Mouse (Mus musculus): Measurements from ENCODE around the gene Myo10. TPM values are rescaled to one million over a fixed set of nuclear protein-coding genes. Genes with fewer than 3 reads are reported as not detected.

The Myo10 gene
- total RNA-seq, 2 experiments from 2014 or later = 41.7 to 47.6 TPM

- DNase-seq (ENCODE audit: low spot score in 2 of 2) = no peak
- intact Hi-C loops (cut with DNase I) = no loop called here
These were observed 156.6 kb downstream of the Myo10 start for GRCm38 (mm10) chr15:25778937-25779336.

DNA sequence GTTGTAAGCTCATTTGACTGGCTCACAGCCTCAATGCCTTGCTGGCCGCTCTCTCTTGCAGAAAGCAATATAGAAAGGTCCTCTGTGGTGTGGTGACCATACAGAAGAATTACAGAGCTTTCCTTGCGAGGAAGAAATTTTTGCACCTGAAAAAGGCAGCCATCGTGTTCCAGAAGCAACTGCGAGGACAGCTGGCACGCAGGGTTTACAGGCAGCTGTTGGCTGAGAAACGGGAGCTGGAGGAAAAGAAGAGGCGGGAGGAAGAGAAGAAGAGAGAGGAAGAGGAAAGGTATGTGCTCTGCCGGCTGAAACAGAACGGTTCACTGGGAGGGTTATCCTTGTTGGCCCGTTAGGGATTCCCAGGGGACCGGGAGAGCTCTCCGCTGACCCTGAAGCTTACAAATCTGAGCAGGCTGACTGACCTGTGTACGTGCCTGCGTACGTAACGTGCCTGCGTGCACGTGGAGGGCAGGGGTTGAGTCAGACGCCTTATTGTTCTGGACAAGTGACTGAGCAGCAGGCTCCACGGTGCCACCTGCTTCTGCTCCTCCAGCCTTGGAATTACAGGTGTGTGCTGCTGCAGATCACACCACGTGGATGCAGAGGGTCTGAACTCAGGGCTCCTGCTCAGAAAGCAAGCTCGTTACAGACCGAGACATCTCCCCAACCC, 157.3 kb downstream of the Myo10 start:
- DNase-seq (ENCODE audit: low spot score in 2 of 2) = no peak
- intact Hi-C loops (cut with DNase I) = no loop called here

DNA sequence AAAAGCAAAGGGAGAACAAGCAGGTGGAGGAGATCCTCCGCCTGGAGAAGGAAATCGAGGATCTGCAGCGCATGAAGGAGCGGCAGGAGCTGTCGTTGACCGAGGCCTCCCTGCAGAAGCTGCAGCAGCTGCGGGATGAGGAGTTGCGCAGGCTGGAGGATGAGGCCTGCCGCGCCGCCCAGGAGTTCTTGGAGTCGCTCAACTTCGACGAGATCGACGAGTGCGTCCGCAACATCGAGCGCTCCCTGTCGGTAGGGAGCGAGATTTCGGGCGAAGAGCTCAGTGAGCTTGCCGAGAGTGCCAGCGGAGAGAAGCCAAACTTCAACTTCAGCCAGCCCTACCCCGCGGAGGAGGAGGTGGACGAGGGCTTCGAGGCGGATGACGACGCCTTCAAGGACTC, 158.7 kb downstream of the Myo10 start:
- intact Hi-C loops (cut with DNase I) = no loop called here
- DNase-seq (ENCODE audit: low spot score in 2 of 2) = no peak

DNA sequence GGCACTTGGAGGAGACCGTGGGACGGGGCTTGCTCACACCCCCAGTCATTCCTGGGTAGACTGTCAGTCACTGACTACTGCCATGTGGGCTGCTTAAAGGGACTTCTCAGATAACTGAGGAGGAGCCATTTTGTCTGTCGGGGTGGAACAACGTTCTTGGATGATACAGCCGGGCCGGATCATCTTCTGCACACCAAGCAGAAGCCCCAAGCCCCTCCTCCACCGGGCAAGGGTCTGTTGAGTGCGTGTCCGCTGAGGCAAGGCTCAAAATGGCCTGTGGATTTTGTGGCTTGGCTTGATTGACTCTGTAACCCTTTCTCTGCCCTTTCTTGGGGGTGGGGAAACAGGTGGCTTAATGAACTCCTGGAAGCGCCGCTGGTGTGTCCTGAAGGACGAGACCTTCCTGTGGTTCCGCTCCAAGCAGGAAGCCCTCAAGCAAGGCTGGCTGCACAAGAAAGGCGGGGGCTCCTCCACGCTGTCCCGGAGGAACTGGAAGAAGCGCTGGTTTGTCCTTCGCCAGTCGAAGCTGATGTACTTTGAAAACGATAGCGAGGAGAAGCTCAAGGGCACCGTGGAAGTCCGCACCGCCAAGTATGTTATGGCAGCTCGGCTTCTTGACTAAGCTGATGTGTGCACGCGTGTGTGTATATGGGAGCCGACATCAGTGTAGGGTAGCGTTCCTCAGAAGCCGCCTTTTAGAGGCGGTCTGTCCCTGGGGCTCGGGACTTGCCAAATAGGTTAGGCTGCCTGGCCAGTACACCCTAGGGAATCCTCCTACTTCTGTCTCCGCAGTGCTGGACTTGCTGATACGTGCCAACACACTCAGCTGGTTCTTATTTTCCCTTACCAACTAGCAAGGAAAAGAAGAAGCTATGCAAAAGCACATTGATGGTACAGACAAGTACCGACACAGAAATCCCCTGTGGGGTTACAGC, 163.4 kb downstream of the Myo10 start:
- intact Hi-C loops (cut with DNase I) = no loop called here
- no peak for DNase-seq (ENCODE audit: low spot score in 2 of 2)

GRCm38 (mm10) chr15:25787406-25787805, 165.1 kb downstream of the Myo10 start:
- intact Hi-C loops (cut with DNase I) = no loop called here
- no peak for DNase-seq (ENCODE audit: low spot score in 2 of 2)

DNA sequence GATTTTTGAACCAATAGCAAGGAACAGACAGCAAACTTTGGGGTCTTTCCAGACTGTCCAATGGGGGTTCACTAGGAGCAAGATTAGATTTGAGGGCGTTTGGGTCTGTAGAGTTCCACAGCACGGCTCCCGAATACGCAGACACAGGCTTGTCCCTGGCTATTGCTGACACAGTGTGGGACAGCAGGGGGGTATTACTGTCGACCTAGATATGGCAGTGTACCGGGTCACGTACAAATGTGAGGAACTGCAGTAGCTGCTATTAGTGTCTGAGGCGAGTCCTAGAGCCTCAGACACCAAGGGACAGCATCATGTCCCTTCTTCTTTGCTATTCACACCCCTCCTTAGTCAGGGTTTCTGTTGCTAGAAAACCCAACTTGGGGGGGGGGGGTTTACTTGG, 165.6 kb downstream of the Myo10 start:
- no peak for DNase-seq (ENCODE audit: low spot score in 2 of 2)

DNA sequence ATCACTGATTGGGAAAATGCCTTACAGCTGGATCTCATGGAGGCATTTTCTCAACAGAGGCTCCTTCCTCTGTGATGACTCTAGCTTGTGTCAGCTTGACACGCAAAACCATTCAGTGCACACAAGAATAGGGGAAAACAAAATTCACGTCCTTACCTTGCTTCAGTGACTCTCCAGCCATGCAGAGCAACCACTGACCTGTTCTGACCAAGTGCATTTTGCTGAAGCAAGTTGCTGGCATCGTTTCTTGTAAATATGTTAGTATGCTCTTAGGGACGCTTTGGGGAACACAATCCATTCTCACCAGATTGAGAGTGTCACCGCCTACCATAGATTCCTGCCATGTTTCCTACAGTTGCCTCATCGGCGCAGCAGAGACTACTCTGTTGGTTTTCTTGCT, 166.2 kb downstream of the Myo10 start:
- intact Hi-C loops (cut with DNase I) = no loop called here

More for the DNA sequence above, 165.6 kb downstream of the Myo10 start:
- intact Hi-C loops (cut with DNase I) = no loop called here

GRCm38 (mm10) chr15:25789241-25789640, 166.9 kb downstream of the Myo10 start:
- intact Hi-C loops (cut with DNase I) = no loop called here
- DNase-seq (ENCODE audit: low spot score in 2 of 2) = no peak

More for the DNA sequence above, 166.2 kb downstream of the Myo10 start:
- DNase-seq (ENCODE audit: low spot score in 2 of 2) = no peak

GRCm38 (mm10) chr15:25791660-25792353, 169.5 kb downstream of the Myo10 start:
- DNase-seq (ENCODE audit: low spot score in 2 of 2) = no peak
- intact Hi-C loops (cut with DNase I) = loop anchor here (2.0 kb wide), 2 partner anchors 17 to 59 kb away; no protein-coding TSS in a partner anchor

DNA sequence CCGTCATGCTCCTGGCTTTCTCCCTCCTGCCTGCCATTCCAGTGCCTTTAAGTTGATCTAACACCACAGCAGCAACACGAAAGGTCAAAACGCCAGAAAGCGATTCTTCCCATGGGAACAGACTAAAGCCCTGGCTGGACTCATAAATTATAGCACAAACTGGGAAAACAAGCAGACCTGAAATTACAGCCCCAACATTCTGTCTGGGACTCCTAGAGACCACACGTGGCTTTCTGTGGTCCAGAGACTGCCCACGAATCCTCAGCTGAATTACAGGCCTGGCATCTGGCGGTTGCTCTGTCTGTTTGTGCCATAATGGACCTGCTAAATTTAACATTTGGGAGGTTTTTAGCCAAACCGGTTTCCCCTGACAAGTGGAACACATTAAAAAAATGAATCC, 171.8 kb downstream of the Myo10 start:
- intact Hi-C loops (cut with DNase I) = no loop called here

DNA sequence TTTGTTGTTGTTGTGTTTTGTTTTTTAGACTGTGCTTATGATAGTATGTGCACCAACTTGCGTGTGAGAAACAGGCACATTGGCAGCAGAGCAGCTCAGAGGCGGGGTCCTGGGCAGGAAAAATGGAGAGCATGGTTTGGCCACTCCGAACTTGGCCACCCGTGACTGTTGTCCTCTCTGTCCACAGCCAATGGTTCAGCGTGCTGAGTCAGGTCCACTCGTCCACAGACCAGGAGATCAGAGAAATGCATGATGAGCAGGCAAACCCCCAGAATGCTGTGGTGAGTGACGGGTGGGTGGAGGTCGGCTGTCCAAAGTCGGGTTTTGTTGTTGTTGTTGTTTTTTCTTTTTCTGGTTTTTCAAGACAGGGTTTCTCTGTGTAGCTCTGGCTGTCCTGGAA, 173.2 kb downstream of the Myo10 start:
- intact Hi-C loops (cut with DNase I) = no loop called here
- DNase-seq (ENCODE audit: low spot score in 2 of 2) = no peak

More for the DNA sequence above, 171.8 kb downstream of the Myo10 start:
- no peak for DNase-seq (ENCODE audit: low spot score in 2 of 2)

DNA sequence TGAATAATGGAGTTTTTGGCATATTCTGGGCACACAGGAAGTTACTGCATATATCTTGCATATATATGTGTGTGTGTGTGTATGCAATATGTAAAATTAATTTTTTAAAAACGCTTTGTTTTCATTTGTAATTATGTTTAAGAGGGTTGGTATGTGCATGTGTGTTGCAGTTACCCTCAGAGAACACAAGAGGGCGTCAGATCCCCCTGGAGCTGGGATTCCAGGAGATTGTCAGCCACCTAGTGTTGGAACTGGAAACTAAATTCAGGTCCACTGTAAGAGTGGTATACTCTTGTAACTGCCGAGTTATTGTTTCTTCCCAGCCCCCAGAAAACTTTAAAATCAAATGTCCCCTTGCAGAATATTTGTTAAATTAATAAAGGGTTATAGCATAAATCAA, 174.0 kb downstream of the Myo10 start:
- no peak for DNase-seq (ENCODE audit: low spot score in 2 of 2)
- intact Hi-C loops (cut with DNase I) = no loop called here

DNA sequence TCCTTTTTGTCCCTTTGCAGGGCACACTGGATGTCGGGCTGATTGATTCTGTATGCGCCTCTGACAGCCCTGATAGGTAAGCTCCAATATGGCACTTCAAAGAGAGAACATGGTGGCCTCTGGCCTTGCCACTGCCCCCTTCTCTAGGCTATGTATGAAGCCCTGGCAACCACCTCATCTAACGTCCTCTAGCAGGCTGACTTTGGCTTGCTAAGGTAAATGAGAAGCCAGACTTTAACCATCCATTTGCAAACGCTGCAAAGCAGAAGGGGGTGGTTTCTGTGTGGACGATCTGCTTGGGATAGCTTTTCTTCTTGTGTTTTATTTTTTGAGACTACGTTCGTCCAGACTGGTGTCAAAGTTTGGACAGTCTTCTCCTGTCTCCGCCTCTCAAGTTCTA, 174.9 kb downstream of the Myo10 start:
- intact Hi-C loops (cut with DNase I) = no loop called here
- DNase-seq (ENCODE audit: low spot score in 2 of 2) = no peak

- intact Hi-C loops (cut with DNase I) = no loop called here
- no peak for DNase-seq (ENCODE audit: low spot score in 2 of 2)
These were observed 175.6 kb downstream of the Myo10 start for GRCm38 (mm10) chr15:25797888-25798287.

GRCm38 (mm10) chr15:25801726-25802125, 179.4 kb downstream of the Myo10 start:
- intact Hi-C loops (cut with DNase I) = no loop called here
- no peak for DNase-seq (ENCODE audit: low spot score in 2 of 2)

- no peak for DNase-seq (ENCODE audit: low spot score in 2 of 2)
- intact Hi-C loops (cut with DNase I) = no loop called here
These were observed 179.9 kb downstream of the Myo10 start for GRCm38 (mm10) chr15:25802194-25802593.

GRCm38 (mm10) chr15:25803111-25803510, 180.8 kb downstream of the Myo10 start:
- no peak for DNase-seq (ENCODE audit: low spot score in 2 of 2)
- intact Hi-C loops (cut with DNase I) = no loop called here

GRCm38 (mm10) chr15:25805336-25806110, 183.2 kb downstream of the Myo10 start:
- peak; percentile 70 to 77 for DNase-seq (ENCODE audit: low spot score in 2 of 2)
- intact Hi-C loops (cut with DNase I) = loop anchor here (5.0 kb wide), 1 partner anchor 152 kb away; no protein-coding TSS in a partner anchor

DNA sequence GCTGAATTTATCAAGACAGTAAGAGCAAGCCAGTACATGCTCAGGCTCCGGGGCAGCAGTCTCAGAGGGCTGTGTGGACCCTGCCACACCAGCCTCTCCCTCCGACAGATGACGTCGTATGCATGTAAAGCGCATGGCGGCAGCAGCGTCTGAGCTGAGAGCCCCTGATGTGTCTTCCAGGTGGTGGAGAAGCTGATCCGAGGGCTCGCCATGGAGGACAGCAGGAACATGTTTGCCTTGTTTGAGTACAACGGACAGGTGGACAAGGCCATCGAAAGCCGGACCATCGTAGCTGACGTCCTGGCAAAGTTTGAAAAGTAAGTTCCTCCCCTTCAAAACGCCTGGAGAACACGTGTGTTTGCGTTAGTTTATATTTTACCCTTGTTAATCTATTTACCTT, 184.0 kb downstream of the Myo10 start:
- intact Hi-C loops (cut with DNase I) = loop anchor here (5.0 kb wide), 1 partner anchor 151 kb away; no protein-coding TSS in a partner anchor

More for the DNA sequence above, 184.0 kb downstream of the Myo10 start:
- DNase-seq (ENCODE audit: low spot score in 2 of 2) = no peak
